Mouse (Mus musculus) inflammation-experienced regulatory T-cells, adult 6 months (primary cell): ENCODE measurements around the gene Smug1. TPM values are rescaled to one million over a fixed set of nuclear protein-coding genes. Genes with fewer than 3 reads are reported as not detected.
A peak's percentile ranks its signal among the peaks of the same experiment; 100 is the strongest.

ENCODE experiments used
- ATAC-seq: one replicate; pipeline ENCODE4 v1.8.0; 2017
- polyA plus RNA-seq, 3 experiments: library from polyadenylated mRNA; unstranded; fragments of 100-300 nt; shearing (Covaris generic); gene quantifications; one replicate each; pipeline ENCODE4 v1.2.1; 2017

The Smug1 gene
- 1 to 10 TPM; 3.8 to 7.3 (median 6.4) TPM for polyA plus RNA-seq

DNA sequence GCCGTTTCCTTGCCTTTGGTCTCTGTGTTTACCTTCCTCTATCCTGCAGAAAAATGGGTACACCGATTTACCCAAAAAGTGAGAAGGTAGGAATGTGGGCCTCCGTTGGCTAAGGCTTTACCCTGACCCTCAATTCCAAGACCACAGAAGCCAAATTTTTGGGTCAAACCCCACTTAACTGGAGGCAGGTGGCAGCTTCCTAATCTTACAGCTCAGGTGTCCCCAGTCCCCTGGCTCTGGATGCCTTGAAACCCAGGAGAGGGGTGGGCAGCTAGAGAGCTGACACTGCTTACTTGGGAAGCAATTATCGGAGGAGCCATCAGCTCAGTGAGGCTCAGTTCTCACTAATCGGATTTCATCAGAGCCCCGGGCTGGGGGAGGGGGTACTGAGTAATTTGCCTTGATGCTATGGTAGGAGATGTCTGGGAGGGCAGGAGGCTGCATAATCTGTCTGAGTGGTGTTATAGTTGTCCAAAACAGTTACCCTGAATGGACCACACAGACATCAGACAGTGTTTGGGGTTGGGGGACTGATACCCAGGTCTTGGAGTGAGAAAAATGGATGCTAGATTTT, at the start of gene Smug1:
Smug1 (minus strand) TSS at position 51 of the 574 bp plus-strand sequence.
- ATAC-seq = no peak

DNA sequence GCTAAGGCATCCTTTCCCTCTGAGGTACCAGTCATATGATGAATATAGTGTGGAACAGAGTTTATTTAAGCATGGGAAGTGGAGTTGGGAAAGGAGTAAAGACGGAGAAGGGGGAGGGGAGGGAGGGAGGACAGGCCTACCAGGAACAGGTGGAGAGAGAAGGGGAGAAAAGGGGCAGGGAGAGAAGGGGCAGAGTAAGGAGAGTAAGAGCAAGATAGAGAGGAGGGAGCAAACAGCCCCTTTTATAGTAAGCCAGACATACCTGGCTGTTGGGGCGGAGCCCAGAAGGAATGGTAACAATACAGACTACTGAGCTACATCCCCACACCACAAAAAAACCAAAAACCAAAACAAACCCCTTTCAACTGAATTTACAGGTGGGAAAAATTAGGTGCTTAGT, 49.2 kb upstream of the Smug1 start:
- no peak for ATAC-seq

DNA sequence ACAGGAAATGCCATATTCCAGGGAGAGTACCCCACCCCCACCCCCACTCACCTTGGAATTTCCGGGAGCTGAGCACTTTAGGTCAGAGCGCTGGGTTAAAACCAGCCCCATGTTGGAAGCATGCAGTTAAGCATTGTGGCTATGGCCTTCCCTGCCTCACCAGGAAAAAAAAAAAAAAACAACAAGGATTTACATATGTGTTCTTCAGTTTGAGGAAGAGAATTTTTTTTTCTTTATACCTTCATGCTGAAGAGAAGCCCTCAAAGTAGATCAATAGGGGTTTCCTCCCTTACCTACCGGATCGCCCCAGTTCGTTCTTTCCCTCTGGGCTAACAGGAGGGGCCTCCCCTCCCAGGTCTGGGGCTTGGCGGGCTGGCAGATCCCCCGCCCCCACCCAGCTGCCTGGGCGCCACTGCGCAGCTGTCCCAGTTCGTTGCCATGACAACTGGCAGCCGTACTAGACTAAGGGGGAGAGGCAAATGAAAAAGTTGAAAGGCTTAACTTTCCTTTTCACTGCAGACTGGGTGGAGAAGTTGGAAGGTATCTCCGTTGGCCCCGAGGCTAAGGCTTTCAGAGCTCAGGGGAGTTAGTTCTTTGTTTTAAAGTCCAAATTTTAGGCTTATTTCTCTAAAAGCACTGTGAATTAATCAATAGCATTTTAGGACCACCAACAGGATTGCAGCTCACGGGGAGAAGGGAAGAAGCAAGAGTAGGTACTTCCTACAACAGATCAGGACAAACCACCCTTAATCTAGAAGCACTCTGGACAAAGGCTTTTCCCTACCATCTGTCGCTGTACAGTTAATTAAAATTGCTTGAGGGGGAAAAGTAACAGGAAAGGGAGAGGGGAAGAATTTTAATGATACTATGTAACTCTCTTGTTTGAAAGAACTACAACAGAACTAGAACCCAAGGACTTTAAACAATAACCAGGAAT, 48.3 kb upstream of the Smug1 start:
- peak; percentile 95 for ATAC-seq

DNA sequence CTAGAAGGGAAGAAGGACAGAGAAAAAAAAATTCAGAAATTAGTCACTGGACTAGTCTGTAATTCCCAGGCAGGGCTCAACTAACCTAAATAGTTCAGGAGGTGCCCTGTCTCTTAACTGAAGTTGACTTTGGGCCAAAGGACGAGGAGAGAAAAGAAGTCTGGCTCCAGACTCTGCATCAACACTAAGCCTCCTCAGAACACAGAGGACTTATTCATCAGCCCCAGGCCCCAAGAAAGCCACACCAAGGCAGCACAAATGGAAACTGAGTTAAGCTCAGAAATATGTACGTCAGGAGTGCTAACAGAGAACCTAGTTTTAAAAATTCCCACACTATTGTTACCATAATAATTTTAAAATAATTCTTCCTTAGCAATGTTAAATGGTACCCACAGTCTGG, 47.3 kb upstream of the Smug1 start:
- no peak for ATAC-seq

DNA sequence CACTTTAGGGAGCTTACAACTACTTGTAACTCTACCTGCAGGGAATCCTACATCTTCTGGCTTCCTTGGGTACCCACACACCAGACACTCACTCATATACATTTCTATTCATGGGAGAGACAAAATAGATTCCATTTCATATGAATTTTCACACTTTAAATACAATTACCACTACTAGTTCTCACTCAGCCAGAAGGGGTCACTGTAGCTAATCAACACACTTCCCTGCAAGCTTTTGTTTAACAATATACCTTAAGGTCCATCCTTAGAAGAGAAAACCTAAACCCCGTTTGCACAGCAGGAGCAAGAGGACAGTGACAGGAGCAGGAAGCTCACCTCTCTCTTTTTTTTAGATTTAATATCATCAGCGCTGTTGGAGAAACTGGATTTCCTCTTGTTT, 38.3 kb upstream of the Smug1 start:
- ATAC-seq = no peak

DNA sequence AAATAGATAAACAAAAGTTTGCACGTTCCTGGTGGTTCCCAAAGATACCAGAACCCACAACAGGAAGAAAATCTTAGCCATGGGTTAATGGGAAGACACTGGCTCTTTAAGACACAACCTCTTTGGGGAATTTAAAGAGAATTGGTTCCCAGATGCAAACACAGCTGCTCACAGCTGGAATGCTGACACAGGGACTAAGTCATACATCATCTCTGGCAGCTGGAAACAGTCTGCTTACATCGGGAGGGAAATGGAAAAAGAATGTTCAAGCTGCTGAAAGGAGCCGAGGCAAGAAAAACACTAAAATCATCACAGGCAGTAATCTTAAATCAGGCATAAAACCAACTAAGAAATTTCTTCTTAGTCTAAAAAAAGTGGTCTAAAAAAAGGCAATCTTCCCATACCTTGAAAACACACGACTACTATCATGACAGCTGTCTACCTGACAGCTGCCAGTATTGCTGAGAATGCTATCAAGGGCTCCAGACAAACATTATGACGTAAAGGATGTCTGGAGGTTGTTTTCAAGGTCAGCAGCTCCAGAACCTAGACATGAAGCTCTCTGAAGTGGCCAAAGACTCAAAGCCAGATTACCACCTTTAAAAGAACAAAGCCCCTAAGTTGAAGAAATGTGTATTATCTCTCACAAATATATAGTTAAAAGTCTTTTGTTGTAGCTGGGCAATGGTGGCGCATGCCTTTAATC, 35.3 kb upstream of the Smug1 start:
- ATAC-seq = no peak

DNA sequence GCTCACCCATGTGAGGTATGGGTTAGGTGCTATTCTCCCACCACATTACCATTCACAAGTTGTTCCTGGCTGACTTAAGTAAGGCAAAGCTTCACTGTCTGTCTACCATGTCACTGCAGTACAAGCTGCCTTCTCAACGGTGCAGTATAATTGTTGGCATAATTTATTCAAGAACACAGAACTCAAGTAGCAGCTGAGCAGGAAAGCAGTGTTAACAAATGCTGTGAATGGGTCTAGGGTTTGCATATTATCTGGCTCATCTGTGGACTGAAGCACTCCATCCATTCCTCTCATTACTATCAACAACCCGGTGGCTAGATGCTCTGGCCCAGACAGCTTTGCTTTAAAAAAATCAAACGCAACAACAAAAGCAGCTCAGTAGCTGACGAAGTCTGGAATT, 30.9 kb upstream of the Smug1 start:
- ATAC-seq = no peak

DNA sequence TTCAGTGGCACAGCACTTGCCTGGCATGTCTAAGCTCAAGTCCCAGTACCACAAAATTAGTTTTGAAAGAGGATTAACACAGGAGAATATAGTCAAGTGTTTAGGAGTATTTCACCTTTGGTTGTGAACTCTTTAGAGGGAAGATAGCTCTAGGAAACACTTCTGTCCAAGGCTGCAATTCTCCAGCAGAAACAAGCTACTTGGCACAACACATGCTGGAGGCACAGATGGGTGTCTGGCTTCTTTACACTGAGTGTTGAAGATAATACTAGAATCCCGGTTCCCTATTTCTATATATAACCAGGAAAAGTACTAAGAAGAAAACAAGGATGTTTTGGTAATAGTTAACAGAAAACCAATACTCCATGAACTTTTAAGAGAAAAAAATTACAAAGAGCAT, 29.9 kb upstream of the Smug1 start:
- no peak for ATAC-seq

DNA sequence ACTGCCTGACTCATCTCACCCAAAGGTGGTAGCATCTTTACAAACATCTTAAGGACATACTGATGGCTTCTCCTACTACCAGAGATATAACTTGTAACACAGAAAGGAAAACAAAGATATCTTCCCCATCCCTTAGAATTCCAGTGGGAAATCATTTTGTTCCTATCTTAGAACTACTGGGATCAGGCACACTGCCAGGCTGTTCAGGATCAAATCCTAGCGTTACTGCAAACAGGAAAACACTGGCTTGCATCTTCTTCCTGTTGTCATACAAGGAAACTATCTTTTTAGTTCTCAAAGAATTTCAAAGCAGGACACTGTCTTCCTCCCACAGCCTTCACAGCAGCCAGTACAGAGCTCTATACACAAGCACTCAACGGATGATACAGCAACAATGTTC, 26.7 kb upstream of the Smug1 start:
- ATAC-seq = no peak

DNA sequence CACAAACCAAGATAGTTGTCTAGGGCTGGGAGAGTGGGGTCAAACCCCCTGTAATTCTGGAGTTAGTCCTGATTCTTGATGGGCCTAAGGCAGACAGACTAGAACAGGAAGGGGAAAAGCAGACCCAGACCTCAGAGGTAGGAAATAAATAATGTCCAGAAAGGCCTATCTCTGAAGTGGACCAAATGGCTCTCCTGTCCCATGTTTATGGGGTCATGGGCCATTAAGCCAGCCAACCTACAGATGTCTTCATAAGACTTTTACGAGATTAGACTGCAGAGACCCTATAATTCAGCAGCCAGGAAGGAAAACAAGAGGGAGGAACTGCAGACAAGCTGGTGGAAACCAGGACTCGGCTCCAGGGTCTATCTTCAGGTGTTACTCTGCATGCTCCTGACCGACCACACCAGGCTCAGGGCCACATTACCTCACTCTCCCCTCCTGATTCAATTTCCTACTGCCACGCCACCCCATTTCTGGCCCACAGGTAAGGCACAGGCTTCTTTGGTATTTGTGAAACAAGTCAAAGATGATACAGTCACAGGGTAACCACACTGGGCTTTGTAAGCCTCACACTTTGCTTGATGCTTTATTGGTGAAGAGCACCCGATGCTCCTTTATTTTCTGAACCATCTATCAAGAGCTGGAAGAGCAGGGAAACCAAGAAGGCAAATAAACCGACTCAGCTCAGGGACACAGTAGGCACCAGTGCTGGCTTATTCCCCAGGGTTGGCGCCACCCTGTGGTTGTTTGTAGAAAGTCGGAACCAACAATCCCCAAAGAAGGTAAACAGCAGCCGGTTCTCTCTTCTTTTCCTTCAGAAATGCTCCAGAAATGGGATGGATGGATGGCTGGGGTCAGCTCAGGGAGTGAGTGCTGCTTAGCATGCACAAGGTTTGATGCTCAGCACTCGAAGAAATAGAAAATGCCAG, 23.9 kb upstream of the Smug1 start:
- ATAC-seq = no peak

DNA sequence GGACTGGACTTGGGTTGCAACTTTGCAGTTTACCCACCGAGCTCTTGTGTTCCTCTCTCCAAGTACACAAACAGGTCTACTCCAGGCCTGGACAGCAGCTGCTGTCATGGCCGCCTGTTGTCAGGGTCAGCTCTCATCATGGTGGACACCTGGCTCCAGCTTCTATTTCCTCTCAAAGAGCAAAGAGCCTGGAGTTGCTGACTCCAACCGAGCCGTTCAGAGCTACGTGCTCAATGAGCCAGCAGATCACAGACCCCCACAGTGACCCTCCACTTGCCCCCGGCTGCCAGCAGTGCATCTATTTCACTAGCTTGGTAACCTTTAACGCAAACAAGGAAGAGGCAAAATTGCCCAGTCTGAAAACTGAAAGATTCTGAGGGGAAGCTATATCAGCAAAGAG, 23.2 kb upstream of the Smug1 start:
- ATAC-seq = no peak

DNA sequence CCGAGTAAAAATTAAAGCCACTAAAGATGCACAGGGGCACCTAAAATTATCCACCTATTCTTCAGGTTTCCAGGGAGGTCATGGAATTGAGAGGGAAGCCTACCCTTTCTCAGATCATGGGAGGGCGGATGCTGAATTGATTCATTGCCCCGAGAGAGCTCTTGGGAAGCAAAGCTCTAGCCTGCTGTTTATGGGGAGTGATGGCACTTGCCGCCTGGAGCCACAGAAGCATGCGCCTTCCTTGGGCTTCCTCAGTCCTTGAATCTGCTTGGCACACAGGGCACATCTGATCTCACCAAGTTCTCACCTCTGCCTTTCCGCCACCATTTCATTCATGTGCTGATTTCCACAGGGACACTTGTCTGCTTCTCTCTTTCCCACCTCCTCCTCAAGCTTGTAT, 20.9 kb upstream of the Smug1 start:
- ATAC-seq = no peak

DNA sequence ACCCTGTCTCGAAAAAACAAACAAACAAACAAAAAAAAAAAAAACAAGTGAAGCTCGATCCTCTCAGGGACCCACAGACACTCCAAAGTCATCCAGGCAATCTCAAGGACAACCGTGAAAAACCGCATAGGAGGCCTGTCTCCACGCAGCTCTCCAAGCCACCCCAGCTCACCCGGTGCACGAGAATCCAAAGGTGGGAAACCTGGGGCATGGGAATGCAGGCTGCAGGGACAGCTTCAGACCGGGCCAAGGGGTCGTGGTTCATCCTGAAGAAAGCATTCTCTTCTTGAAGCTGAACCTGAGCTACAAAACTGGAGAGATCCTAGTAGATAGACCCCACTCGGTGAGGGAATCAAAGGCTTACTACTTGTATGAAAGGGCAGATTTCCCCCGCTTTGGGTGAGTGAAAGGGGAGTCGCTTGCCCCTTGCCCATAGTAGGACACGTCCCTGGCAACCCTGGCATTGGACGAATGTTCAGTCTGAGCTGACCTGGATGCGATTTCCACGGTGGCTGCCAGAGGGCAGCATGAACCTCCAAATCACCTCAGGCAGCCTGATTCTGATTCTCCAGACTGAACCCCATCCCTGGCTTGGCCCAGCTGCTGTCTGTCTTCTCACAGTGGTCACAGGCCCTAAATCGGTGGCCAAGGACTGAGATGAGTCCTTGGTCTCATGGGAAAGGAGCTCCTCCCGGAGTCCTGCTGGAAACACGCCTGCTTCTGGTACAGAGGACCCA, 18.7 kb upstream of the Smug1 start:
- ATAC-seq = no peak

DNA sequence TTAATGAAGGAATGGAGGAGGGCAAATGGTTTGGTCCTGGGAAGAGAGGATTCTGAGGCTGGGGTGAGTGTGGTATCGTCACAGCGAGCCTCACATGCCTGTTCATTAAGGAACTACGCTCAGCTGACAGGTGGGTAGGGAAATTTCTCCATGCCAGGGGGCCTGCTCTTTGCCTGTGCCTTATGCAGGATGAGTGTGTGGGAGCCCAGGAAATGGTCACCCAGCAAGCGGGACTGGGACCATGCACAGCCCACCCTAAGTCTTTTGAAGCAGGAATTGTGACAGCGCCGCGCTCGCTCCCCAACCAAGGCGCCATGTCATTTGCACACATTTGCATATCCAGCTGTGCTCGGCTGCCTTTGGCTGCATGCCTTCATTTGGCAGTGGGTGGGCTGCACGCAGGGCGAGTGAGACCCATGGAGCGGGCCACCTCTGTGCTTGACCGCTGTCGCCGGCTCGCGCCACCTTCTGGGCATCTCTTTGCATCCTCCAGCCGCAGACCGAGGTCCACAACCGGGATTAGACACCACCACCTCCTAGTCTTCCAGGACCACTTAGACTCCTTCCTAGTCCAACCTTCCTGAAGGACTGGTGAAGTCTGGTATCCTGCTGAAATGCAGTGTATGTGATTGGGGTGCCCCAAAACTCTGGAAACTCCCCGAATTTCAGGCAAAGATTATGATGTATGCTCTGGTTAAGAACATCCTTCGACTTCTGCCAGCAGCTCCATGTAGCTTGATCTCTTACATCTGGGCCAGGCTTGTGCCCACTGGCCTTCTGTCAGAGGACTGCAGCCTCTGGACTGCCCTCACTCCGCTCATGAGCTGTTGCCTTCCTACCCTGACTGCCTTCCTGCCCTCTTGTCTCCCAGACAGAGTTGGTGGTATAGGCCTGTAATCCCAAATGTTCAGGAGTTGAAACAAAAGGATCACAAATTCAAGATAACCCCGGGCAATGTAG, 17.0 kb upstream of the Smug1 start:
- no peak for ATAC-seq

DNA sequence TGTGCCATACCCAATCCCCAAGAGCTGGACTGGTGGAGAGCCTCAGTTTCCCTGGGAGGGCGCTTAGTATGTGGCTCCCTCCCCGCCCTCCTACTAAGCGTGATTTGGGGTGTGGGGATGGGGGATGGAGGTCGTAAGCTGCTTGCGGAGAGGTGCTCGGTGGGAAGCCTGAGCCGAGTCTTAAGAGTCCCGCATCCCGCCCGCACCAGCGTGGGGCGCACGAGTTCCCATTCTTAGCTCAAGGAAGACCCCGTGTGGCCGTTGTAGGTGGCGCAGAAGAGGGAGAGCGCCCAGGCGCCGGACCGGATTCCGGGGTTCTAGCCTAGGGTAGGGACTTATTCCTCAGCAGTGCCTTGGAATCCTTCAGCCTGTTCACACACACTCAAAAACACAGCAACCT, 16.2 kb upstream of the Smug1 start:
- peak; percentile 66 for ATAC-seq

DNA sequence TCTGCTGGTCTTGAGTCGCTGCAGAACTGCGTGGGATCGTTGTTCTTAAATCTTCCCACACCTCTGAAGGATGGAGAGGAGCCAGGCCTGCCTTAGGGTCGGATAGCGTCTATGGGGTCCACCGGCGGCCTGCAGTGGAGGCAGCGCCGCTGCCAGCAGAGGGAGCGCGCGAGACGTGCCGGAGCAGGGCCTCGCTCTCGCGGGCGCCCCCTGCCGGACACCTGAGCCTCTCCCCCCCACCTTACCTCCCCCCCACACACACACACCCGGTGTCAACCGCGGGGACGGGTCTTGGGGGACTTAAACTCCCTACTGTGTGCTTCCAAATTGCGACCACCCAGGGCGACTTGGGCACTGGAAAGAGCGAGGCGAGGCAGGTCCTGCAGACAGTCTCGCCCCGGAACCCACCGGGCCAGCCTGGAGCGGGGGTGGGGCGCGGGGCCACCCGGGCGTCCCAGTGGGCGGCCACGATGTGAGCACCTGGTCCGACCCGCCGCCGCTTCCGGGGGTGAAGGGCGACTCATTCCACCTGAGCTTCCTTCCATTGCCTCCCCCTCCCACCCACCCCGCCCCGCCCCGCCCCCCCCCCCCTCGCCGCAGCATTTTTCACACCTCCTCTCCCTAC, 15.4 kb upstream of the Smug1 start:
- ATAC-seq = peak; percentile 65

DNA sequence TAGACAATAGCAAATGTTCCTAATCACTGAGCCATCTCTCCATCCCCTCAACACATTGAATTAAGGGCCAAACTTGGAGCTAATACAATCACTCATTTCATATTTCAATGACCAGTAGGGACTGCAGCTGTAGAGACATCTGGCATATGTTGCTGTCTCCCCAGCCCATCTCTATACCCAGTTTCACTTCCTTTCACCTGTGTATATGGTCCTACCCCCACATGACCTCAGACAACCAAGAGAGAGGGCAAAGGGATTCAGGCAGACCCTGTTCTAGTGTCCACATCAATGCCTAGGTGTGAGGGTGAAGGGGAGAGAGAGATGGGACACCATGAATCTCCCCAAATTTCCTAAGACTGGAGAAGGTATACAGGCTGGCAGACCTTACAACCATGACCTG, 13.5 kb upstream of the Smug1 start:
- ATAC-seq = no peak

DNA sequence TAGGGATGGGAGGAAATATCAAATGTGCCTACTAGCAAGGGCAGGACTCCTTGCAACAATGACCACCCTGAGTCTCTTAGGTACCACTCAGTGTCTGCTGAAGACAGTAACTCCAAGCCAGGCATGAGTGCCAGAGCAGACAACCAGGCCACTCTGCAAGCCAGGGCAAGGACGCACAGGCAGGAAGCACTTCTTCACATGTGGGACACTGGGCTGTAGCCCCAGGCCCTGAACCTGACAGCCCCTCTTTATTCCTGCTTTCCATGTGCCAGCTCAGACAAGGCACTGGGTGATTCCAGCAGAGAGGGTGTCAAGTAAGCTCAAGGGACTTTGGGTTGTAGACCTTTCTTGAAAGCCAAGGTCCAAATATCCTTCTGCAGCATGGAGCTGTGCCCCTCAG, 11.9 kb upstream of the Smug1 start:
- no peak for ATAC-seq

DNA sequence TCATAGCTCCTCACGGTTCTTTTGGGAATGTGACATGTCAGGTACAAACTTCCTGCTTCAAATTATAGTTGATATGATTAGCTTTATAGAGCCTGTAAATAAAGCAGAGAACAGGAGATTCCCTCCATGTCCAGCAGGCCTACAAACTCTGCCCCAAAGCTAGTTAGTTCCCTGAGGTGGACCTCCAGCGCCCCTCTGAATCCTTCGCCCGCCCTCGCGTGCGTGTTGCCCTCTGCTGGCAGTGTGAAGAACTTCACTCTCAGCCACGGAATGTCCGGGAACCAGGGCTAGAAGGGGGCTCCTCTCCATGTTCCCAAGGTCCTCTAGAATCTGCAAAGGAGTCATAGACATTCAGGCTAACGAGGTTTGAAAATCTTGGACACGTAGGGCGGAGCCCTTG, 11.2 kb upstream of the Smug1 start:
- ATAC-seq = no peak

DNA sequence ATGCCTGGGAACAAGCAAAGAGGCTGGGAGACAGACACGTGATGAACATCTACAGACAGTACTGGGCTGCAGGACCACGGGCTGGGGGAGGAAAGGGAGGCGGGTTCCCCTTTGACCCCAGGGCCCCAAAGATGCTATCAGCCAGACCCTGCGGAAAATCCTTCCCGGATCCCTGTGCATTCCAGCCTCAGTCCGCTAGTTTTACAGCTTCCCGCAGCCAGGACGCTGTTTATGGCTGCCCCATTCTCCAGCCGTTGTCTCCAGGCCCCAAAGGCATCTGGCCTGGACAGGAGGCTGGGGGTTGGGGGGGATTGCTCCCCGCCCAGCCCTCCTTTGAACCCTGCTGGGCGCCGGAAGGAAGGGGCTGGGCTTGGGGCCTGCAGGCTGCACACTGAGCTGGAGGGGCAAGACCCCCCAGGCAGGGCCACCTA, 10.7 kb upstream of the Smug1 start:
- no peak for ATAC-seq
